Comparison of ENCODE assay signal across 26 mouse cellular contexts in genomic region chr3:90378496-90378895, GRCm38 (mm10). TPM values are rescaled to one million over a fixed set of nuclear protein-coding genes. Genes with fewer than 3 reads are reported as not detected.
DNase-seq lines count a peak whose midpoint lies in the region; ATAC-seq and TF ChIP-seq lines count a peak whose summit lies in the region.
"Had no signal": no experiment of that assay in that cellular context is flagged by ENCODE, and none has a peak within 500 bp of the region (broad histone marks: within the 10 kb centered on the region; RNA-seq: fewer than 3 reads in every experiment).

No protein-coding gene starts in this region.

- H3K36me3 ChIP-seq in kidney, embryonic 14.5 days (ENCODE audit: control insufficient read depth, insufficient read depth, low read length) = no peaks in the 10 kb centered on the region
- H3K36me3 ChIP-seq in liver, postnatal 0 days (replicated peaks; ENCODE audit: insufficient read depth, low read length) = no peaks in the 10 kb centered on the region
- H3K36me3 ChIP-seq in liver, embryonic 11.5 days (ENCODE audit: control insufficient read depth, insufficient read depth, low read length) = no peaks in the 10 kb centered on the region
- no peaks in the 10 kb centered on the region for H3K36me3 ChIP-seq in embryonic facial prominence, embryonic 10.5 days (replicated peaks)
- H3K36me3 ChIP-seq: forebrain, embryonic 10.5 days; heart, embryonic 10.5 days; heart, embryonic 13.5 days; hindbrain, embryonic 13.5 days had no signal

- no peaks in the 10 kb centered on the region for H3K27me3 ChIP-seq in kidney, embryonic 14.5 days (ENCODE audit: control insufficient read depth, insufficient read depth, low read length)
- H3K27me3 ChIP-seq in liver, postnatal 0 days (ENCODE audit: insufficient read depth, low read length) = no peaks in the 10 kb centered on the region
- H3K27me3 ChIP-seq in liver, embryonic 11.5 days (replicated peaks; ENCODE audit: control insufficient read depth, insufficient read depth, low read length) = no peaks in the 10 kb centered on the region
- H3K27me3 ChIP-seq in embryonic facial prominence, embryonic 10.5 days (replicated peaks; ENCODE audit: low read depth, poor library complexity, severe bottlenecking) = no peaks in the 10 kb centered on the region
- H3K27me3 ChIP-seq: forebrain, embryonic 13.5 days; heart, embryonic 13.5 days; hindbrain, embryonic 13.5 days had no signal

- no peaks in the 10 kb centered on the region for H3K4me1 ChIP-seq in kidney, embryonic 14.5 days (ENCODE audit: control insufficient read depth, insufficient read depth, low read length)
- H3K4me1 ChIP-seq in liver, postnatal 0 days (ENCODE audit: insufficient read depth) = 0 out of 2 replicates have a peak, but pooled peaks cover 3% of the 10 kb centered on the region
- H3K4me1 ChIP-seq in liver, embryonic 11.5 days (replicated peaks; ENCODE audit: control insufficient read depth, insufficient read depth, low read length) = no peaks in the 10 kb centered on the region
- H3K4me1 ChIP-seq in embryonic facial prominence, embryonic 10.5 days = peaks cover 30% of the 10 kb centered on the region; the same call in 1 of the 2 replicates
- H3K4me1 ChIP-seq: forebrain, embryonic 13.5 days had no signal

- ATAC-seq in kidney, embryonic 14.5 days (ENCODE audit: low FRiP score, low TSS enrichment) = peak; percentile 7; the same call in 1 of the 2 replicates
- ATAC-seq in liver, postnatal 0 days = no peak
- no peak for ATAC-seq in liver, embryonic 11.5 days (replicated peaks; ENCODE audit: low FRiP score)
- ATAC-seq: forebrain, embryonic 13.5 days; forebrain, embryonic 16.5 days; hindbrain, embryonic 16.5 days; inflammation-experienced regulatory T-cells, adult 6 months had no signal

- 86% methylated on average over 5 of the region's 5 CpGs for WGBS in kidney, embryonic 14.5 days
- WGBS in liver, postnatal 0 days (ENCODE audit: insufficient replicate concordance) = 69% methylated on average over 5 of the region's 5 CpGs
- 72% methylated on average over 5 of the region's 5 CpGs for WGBS in liver, embryonic 11.5 days
- 87% methylated on average over 5 of the region's 5 CpGs for WGBS in embryonic facial prominence, embryonic 10.5 days

- TF ChIP-seq EP300 in liver, postnatal 0 days (IDR thresholded peaks at IDR 0.05; ENCODE audit: low read depth) = no peak

- no peak for DNase-seq in kidney, postnatal 25 days
- peak; percentile 7 for DNase-seq in liver, postnatal 0 days
- DNase-seq in liver, embryonic 11.5 days (ENCODE audit: low spot score) = no peak
- DNase-seq in ES-CJ7 (ENCODE audit: low read depth, low spot score) = peak; percentile 63
- DNase-seq in embryonic facial prominence, embryonic 10.5 days (ENCODE audit: low spot score) = no peak
- DNase-seq in cerebellum, postnatal 36 days = no peak
- DNase-seq: adrenal gland, adult 2 months; adrenal gland, postnatal 14 days; B cell, adult 2 months; cerebellum, adult 11 months; cerebellum, adult 2 months; cerebellum, adult 9-11 months; cerebellum, postnatal 25 days; embryo, embryonic 11 days; gastrocnemius, postnatal 10 days; gastrocnemius, postnatal 36 days; heart, adult 2 months had no signal

- TF ChIP-seq CTCF in liver, postnatal 0 days (IDR thresholded peaks at IDR 0.05; ENCODE audit: low read depth) = no peak

- H3K4me3 ChIP-seq in kidney, embryonic 14.5 days (ENCODE audit: low read length) = no peak overlapping the region
- H3K4me3 ChIP-seq in liver, postnatal 0 days (ENCODE audit: low read depth, low read length) = no peak overlapping the region
- no peak overlapping the region for H3K4me3 ChIP-seq in liver, embryonic 11.5 days (ENCODE audit: low read depth, low read length)
- H3K4me3 ChIP-seq in embryonic facial prominence, embryonic 10.5 days = no peak overlapping the region
- H3K4me3 ChIP-seq: forebrain, embryonic 10.5 days; forebrain, embryonic 13.5 days; heart, adult 2 months; heart, embryonic 10.5 days; heart, embryonic 13.5 days; hindbrain, embryonic 13.5 days had no signal

- H3K4me2 ChIP-seq in kidney, embryonic 14.5 days (replicated peaks; ENCODE audit: low read depth, low read length) = no peak overlapping the region
- H3K4me2 ChIP-seq in liver, postnatal 0 days (ENCODE audit: low read depth, low read length) = no peak overlapping the region
- H3K4me2 ChIP-seq in liver, embryonic 11.5 days = no peak overlapping the region
- H3K4me2 ChIP-seq: forebrain, embryonic 13.5 days; heart, embryonic 13.5 days; hindbrain, embryonic 13.5 days had no signal

- no peaks in the 10 kb centered on the region for H3K9me3 ChIP-seq in kidney, embryonic 14.5 days (ENCODE audit: control insufficient read depth, low read length)
- no peaks in the 10 kb centered on the region for H3K9me3 ChIP-seq in liver, postnatal 0 days (ENCODE audit: low read length)
- H3K9me3 ChIP-seq in liver, embryonic 11.5 days (ENCODE audit: control insufficient read depth, low read length) = no peaks in the 10 kb centered on the region
- H3K9me3 ChIP-seq in embryonic facial prominence, embryonic 10.5 days = no peaks in the 10 kb centered on the region
- H3K9me3 ChIP-seq: forebrain, embryonic 10.5 days; forebrain, embryonic 13.5 days; heart, embryonic 10.5 days; heart, embryonic 13.5 days; hindbrain, embryonic 13.5 days had no signal

- no peak overlapping the region for H3K9ac ChIP-seq in kidney, embryonic 14.5 days (ENCODE audit: low read depth, low read length)
- H3K9ac ChIP-seq in liver, postnatal 0 days (replicated peaks) = no peak overlapping the region
- H3K9ac ChIP-seq in liver, embryonic 11.5 days (ENCODE audit: low read depth, low read length) = no peak overlapping the region
- H3K9ac ChIP-seq: forebrain, embryonic 13.5 days; heart, embryonic 13.5 days; hindbrain, embryonic 13.5 days had no signal

- H3K27ac ChIP-seq in kidney, embryonic 14.5 days (ENCODE audit: low read depth, low read length) = no peak overlapping the region
- no peak overlapping the region for H3K27ac ChIP-seq in liver, postnatal 0 days (ENCODE audit: low read depth)
- no peak overlapping the region for H3K27ac ChIP-seq in liver, embryonic 11.5 days (ENCODE audit: low read depth, low read length)
- 0 out of 2 replicates have a peak overlapping the region, but pooled peaks have one; percentile 14 for H3K27ac ChIP-seq in embryonic facial prominence, embryonic 10.5 days (replicated peaks)
- H3K27ac ChIP-seq: forebrain, embryonic 10.5 days; forebrain, embryonic 13.5 days; heart, adult 2 months; heart, embryonic 10.5 days; heart, embryonic 13.5 days; hindbrain, embryonic 13.5 days had no signal

RNA-seq across cellular contexts. Expression of gene Slc27a3, which starts 11.2 kb away (rescaled TPM):
- polyA plus RNA-seq in kidney, embryonic 14.5 days (2014; fragmentation: Nextera tagmentation; extraction: Ambion mirVana) = 8.2 and 12.3 TPM in 2 replicates
- polyA plus RNA-seq in liver, postnatal 0 days (2015; fragmentation: Nextera tagmentation; extraction: Ambion mirVana) = 0.58 and 0.69 TPM in 2 replicates
- 6.4 and 6.7 TPM in 2 replicates for polyA plus RNA-seq in liver, embryonic 11.5 days (2014; fragmentation: Nextera tagmentation; extraction: Ambion mirVana)
- polyA plus RNA-seq in embryonic facial prominence, embryonic 10.5 days (2016; fragmentation: Nextera tagmentation; extraction: Ambion mirVana) = 29.4 and 33.9 TPM in 2 replicates

RNA-seq across cellular contexts. Expression of gene Ints3, which starts 54.9 kb away (rescaled TPM):
- 24.0 and 39.2 TPM in 2 replicates for polyA plus RNA-seq in kidney, embryonic 14.5 days (2014; fragmentation: Nextera tagmentation; extraction: Ambion mirVana)
- 4.0 and 4.6 TPM in 2 replicates for polyA plus RNA-seq in liver, postnatal 0 days (2015; fragmentation: Nextera tagmentation; extraction: Ambion mirVana)
- 34.0 and 35.2 TPM in 2 replicates for polyA plus RNA-seq in liver, embryonic 11.5 days (2014; fragmentation: Nextera tagmentation; extraction: Ambion mirVana)
- polyA plus RNA-seq in embryonic facial prominence, embryonic 10.5 days (2016; fragmentation: Nextera tagmentation; extraction: Ambion mirVana) = 42.8 and 46.3 TPM in 2 replicates

Comparison
In these comparisons a context has a peak if more than half of its experiments do, and no peak if none do; other contexts are left out.
1. DNase-seq: peak in liver, postnatal 0 days (single experiment) and ES-CJ7 (single experiment); none in kidney, postnatal 25 days (0 of 2), liver, embryonic 11.5 days (single experiment), embryonic facial prominence, embryonic 10.5 days (single experiment) and cerebellum, postnatal 36 days (0 of 2).